Mouse (Mus musculus) v-Abl transformed pro-B cells (cell line): ENCODE measurements around the gene Ppfibp1.

Source experiments
- in situ Hi-C, 2 experiments: fragments of 400-800 bp; cut with MboI; formaldehyde crosslinking; loops; one replicate each; pipeline ENCODE4 v1.15.1; 2025; ENCODE audit not compliant: unreplicated experiment in 2 of 2

Gene Ppfibp1

GRCm38 (mm10) chr6:146981249-146981835 is 93.1 kb downstream of the Ppfibp1 start:
- in situ Hi-C loops, result no loop called here

GRCm38 (mm10) chr6:146984569-146984968 is 96.3 kb downstream of the Ppfibp1 start:
- in situ Hi-C loops, result no loop called here

GRCm38 (mm10) chr6:146994236-146994635 is 105.9 kb downstream of the Ppfibp1 start:
- in situ Hi-C loops, result loop anchor here (5.0 to 10.0 kb wide), 6 partner anchors 162 to 609 kb away; no protein-coding TSS in a partner anchor

GRCm38 (mm10) chr6:146995391-146995790 is 107.1 kb downstream of the Ppfibp1 start:
- in situ Hi-C loops, result loop anchor here (10.0 kb wide), 3 partner anchors 241 to 611 kb away; no protein-coding TSS in a partner anchor

- in situ Hi-C loops, result loop anchor here (10.0 kb wide), 3 partner anchors 241 to 611 kb away; no protein-coding TSS in a partner anchor
These were observed 107.6 kb downstream of the Ppfibp1 start for GRCm38 (mm10) chr6:146995878-146996277.

GRCm38 (mm10) chr6:146997006-146997405 is 108.7 kb downstream of the Ppfibp1 start:
- in situ Hi-C loops, result loop anchor here (10.0 kb wide), 3 partner anchors 242 to 612 kb away; no protein-coding TSS in a partner anchor

- in situ Hi-C loops, result loop anchor here (10.0 kb wide), 3 partner anchors 244 to 614 kb away; no protein-coding TSS in a partner anchor
These were observed 110.4 kb downstream of the Ppfibp1 start for GRCm38 (mm10) chr6:146998710-146999109.

GRCm38 (mm10) chr6:146999302-146999701 is 111.0 kb downstream of the Ppfibp1 start:
- in situ Hi-C loops, result loop anchor here (10.0 kb wide), 3 partner anchors 245 to 615 kb away; no protein-coding TSS in a partner anchor

GRCm38 (mm10) chr6:146999755-147000154 is 111.5 kb downstream of the Ppfibp1 start:
- in situ Hi-C loops, result loop anchor here (10.0 to 25.0 kb wide), 7 partner anchors 245 to 1915 kb away; no protein-coding TSS in a partner anchor

GRCm38 (mm10) chr6:147008148-147008547 is 119.9 kb downstream of the Ppfibp1 start:
- in situ Hi-C loops, result loop anchor here (10.0 to 25.0 kb wide), 4 partner anchors 804 to 1907 kb away; no protein-coding TSS in a partner anchor

- in situ Hi-C loops, result loop anchor here (5.0 to 25.0 kb wide), 6 partner anchors 92 to 1902 kb away; no protein-coding TSS in a partner anchor
These were observed 122.1 kb downstream of the Ppfibp1 start for GRCm38 (mm10) chr6:147010358-147010757.

GRCm38 (mm10) chr6:147010811-147011520 is 122.7 kb downstream of the Ppfibp1 start:
- in situ Hi-C loops, result loop anchor here (5.0 to 25.0 kb wide), 6 partner anchors 91 to 1901 kb away; no protein-coding TSS in a partner anchor

GRCm38 (mm10) chr6:147011555-147011954 is 123.3 kb downstream of the Ppfibp1 start:
- in situ Hi-C loops, result loop anchor here (5.0 to 25.0 kb wide), 6 partner anchors 91 to 1901 kb away; no protein-coding TSS in a partner anchor

- in situ Hi-C loops, result loop anchor here (5.0 to 25.0 kb wide), 6 partner anchors 90 to 1900 kb away; no protein-coding TSS in a partner anchor
These were observed 123.7 kb downstream of the Ppfibp1 start for GRCm38 (mm10) chr6:147011977-147012376.

- in situ Hi-C loops, result loop anchor here (5.0 to 25.0 kb wide), 6 partner anchors 89 to 1899 kb away; no protein-coding TSS in a partner anchor
These were observed 125.3 kb downstream of the Ppfibp1 start for GRCm38 (mm10) chr6:147013546-147013945.

- in situ Hi-C loops, result loop anchor here (25.0 kb wide), 2 partner anchors 794 to 1894 kb away; no protein-coding TSS in a partner anchor
These were observed 129.6 kb downstream of the Ppfibp1 start for GRCm38 (mm10) chr6:147017906-147018305.

- in situ Hi-C loops, result loop anchor here (25.0 kb wide), 2 partner anchors 794 to 1894 kb away; no protein-coding TSS in a partner anchor
These were observed 130.1 kb downstream of the Ppfibp1 start for GRCm38 (mm10) chr6:147018364-147018763.

GRCm38 (mm10) chr6:147021181-147021580 is 132.9 kb downstream of the Ppfibp1 start:
- in situ Hi-C loops, result loop anchor here (25.0 kb wide), 2 partner anchors 791 to 1891 kb away; no protein-coding TSS in a partner anchor

GRCm38 (mm10) chr6:147022375-147023132 is 134.3 kb downstream of the Ppfibp1 start:
- in situ Hi-C loops, result loop anchor here (25.0 kb wide), 2 partner anchors 790 to 1890 kb away; no protein-coding TSS in a partner anchor

GRCm38 (mm10) chr6:147023133-147023395 is 134.8 kb downstream of the Ppfibp1 start:
- in situ Hi-C loops, result loop anchor here (25.0 kb wide), 2 partner anchors 789 to 1889 kb away; no protein-coding TSS in a partner anchor
